Mouse (Mus musculus) stomach, embryonic 16.5 days (tissue): ENCODE data around the gene Susd4. TPM values are rescaled to one million over a fixed set of nuclear protein-coding genes. Genes with fewer than 3 reads are reported as not detected.

Experiments
- ATAC-seq: fragments of 200-750 bp; cut with Nextera tagmentation; 2 replicates; pipeline ENCODE4 v1.8.0; 2017; ENCODE audit warnings: moderate number of reproducible peaks, moderate TSS enrichment; ENCODE audit not compliant: insufficient read depth, low FRiP score
- H3K27ac ChIP-seq: fragments of 300-500 bp; sonication (generic); 2 replicates; pipeline ENCODE4 v1.5.1; 2014; ENCODE audit warnings: low read length
- H3K27me3 ChIP-seq: fragments of 300-500 bp; sonication (generic); 2 replicates; pipeline ENCODE4 v1.6.1; 2014; ENCODE audit warnings: low read length, control low read depth, mixed read lengths; ENCODE audit not compliant: control insufficient read depth, insufficient read depth
- H3K36me3 ChIP-seq: fragments of 300-500 bp; sonication (generic); 2 replicates; pipeline ENCODE4 v1.6.1; 2014; ENCODE audit warnings: low read length; ENCODE audit not compliant: control insufficient read depth, insufficient read depth
- H3K4me1 ChIP-seq: fragments of 300-500 bp; sonication (generic); 2 replicates; pipeline ENCODE4 v1.6.1; 2014; ENCODE audit warnings: low read length, control low read depth, mixed read lengths; ENCODE audit not compliant: control insufficient read depth, insufficient read depth
- H3K4me2 ChIP-seq: fragments of 300-500 bp; sonication (generic); 2 replicates; pipeline ENCODE4 v1.6.1; 2014; ENCODE audit warnings: low read depth, low read length, mixed read lengths
- H3K4me3 ChIP-seq: fragments of 300-500 bp; sonication (generic); replicated peaks from 2 replicates; pipeline ENCODE4 v1.5.1; 2014; ENCODE audit warnings: mild to moderate bottlenecking, low read length
- H3K9ac ChIP-seq: fragments of 300-500 bp; sonication (generic); 2 replicates; pipeline ENCODE4 v1.6.1; 2014; ENCODE audit warnings: low read length
- H3K9me3 ChIP-seq: fragments of 300-500 bp; sonication (generic); replicated peaks from 2 replicates; pipeline ENCODE4 v1.6.1; 2016; ENCODE audit warnings: low read length, control low read depth; ENCODE audit not compliant: control insufficient read depth
- WGBS: fragments of 180-500 bp; shearing (Covaris S2); extraction: QIAGEN DNeasy Blood & Tissue Kit; methylation state at CpG from one replicate; pipeline ENCODE4 v1.1.7; 2014; 5-methylcytosine and 5-hydroxymethylcytosine counted together
- polyA plus RNA-seq: library from polyadenylated mRNA; unstranded; fragments of >200 nt; fragmentation: Nextera tagmentation; extraction: Ambion mirVana; gene quantifications from 2 replicates; pipeline ENCODE4 v1.2.1, GENCODE M21; 2015

The Susd4 gene
- polyA plus RNA-seq, 1 experiment from 2014 or later, result 15.2 TPM

DNA sequence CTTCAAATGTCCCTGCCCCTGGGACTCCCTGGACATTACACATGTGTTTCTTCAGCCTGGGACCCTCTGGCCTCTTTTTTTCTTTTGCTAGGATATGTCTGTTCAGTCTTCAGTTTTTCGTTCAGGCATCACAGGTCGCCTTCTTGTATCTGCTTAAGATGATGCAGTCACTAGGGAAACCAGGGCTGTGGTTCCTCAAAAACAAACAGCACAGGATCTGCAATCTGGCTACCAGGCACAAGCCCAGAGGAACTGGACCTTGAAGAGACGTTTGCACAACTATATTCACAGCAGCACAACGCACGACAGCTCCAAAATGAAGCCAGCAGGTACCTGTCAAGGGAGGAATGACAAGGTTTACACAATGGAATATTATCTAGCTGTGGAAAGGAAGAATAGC is 145.9 kb downstream of the Susd4 start:
- Histone ChIP-seq H3K36me3 (no peaks in the 10 kb centered on the region), H3K9me3 (0 out of 2 replicates have a peak, but pooled peaks cover 3% of the 10 kb centered on the region), H3K27me3 (no peaks in the 10 kb centered on the region), H3K9ac (no peak overlapping the region), H3K27ac (no peak overlapping the region), H3K4me1 (peaks cover 15% of the 10 kb centered on the region), H3K4me3 (no peak overlapping the region), H3K4me2 (no peak overlapping the region)
- no peak for ATAC-seq
- 71% methylated on average over 5 of the region's 5 CpGs for WGBS

DNA sequence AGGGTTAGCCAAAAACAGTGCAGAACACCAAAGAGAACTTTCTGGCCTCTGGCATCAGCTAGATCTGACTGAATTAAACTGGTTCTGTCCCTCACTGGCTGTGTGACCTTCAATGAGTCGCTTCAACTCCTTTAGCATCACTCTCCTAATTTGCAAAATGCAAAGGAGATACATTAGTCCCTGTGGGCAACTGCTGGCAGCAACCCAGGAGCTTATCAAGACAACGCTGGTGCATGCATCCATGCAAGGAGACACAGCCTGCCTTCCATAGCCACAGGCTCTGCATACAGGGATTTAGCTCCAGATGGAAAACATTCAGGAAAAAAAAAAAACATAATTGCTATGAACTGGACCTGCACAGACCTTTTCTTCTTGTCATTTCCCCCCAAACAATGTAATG is 148.9 kb downstream of the Susd4 start:
- no peak overlapping the region for H3K4me3 ChIP-seq
- H3K9me3 ChIP-seq, result 0 out of 2 replicates have a peak, but pooled peaks cover 3% of the 10 kb centered on the region
- no peak overlapping the region for H3K4me2 ChIP-seq
- H3K9ac ChIP-seq, result no peak overlapping the region
- WGBS, result 63% methylated on average over 2 of the region's 2 CpGs
- no peak for ATAC-seq
- no peaks in the 10 kb centered on the region for H3K27me3 ChIP-seq
- no peaks in the 10 kb centered on the region for H3K36me3 ChIP-seq
- H3K27ac ChIP-seq, result no peak overlapping the region
- H3K4me1 ChIP-seq, result peaks cover 18% of the 10 kb centered on the region

DNA sequence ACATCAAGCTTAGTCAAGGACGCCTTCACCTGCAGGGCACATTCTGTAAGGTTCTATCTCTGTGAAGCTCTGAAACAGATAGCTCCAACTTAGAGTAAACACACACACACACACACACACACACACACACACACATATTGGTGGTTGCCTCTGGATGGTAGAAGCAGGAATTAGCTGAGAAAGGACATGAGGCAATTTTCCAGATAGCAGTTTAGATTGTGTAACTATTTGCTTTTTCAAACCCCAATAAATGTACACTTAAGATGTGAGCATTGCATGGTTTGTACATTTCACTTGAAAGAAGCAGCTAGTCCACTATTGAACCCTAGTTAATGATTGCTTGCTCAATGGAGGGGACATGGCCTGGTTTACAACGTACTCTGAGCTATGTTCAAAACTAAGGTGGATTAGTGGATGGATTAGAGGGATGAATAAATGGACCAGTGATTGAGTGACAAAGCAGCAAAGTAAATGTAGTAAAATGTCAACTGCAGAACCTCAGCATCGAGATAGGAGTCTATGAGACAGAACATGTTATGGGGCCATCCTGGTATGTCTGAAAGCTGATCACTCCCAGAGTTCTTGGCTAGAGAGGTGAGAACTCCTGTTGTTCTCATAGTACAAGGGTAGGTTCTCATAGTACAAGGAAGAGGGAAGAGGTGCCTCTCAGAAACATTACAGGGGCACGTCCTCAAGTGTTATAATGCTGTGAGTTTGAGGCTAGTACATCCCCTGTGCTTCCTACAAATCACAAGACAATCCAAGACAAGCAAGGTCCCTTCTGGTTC is 150.7 kb downstream of the Susd4 start:
- WGBS, result 62% methylated on average over 4 of the region's 4 CpGs
- H3K36me3 ChIP-seq, result no peaks in the 10 kb centered on the region
- peaks cover 5% of the 10 kb centered on the region; the same call in 1 of the 2 replicates for H3K4me1 ChIP-seq
- 0 out of 2 replicates have a peak, but pooled peaks cover 3% of the 10 kb centered on the region for H3K9me3 ChIP-seq
- no peak overlapping the region for H3K4me3 ChIP-seq
- H3K27ac ChIP-seq, result peak overlapping the region; percentile 67
- peak; percentile 85; the same call in 1 of the 2 replicates for ATAC-seq
- no peak overlapping the region for H3K4me2 ChIP-seq
- H3K9ac ChIP-seq, result no peak overlapping the region
- no peaks in the 10 kb centered on the region for H3K27me3 ChIP-seq

DNA sequence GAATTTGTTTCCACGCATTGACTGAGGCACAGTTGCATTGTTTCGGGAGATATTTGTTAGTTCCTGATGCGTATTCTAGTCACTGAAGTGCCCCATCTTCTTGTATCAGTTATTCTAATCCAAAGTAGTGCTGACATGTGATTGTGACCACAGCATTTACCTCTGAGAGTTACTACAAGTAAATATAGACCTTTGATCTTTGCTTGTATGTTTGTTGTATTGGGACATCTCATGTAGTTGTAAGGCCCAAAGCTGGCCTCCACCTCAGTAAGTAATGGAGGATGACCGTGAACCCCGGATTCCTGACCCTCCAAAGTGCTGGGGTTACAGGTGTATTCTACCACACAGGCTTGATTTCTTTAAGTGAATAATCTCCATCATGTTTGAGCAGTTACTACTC is 152.5 kb downstream of the Susd4 start:
- Histone ChIP-seq H3K27ac (no peak overlapping the region), H3K4me2 (no peak overlapping the region), H3K27me3 (no peaks in the 10 kb centered on the region), H3K4me1 (peaks cover 5% of the 10 kb centered on the region; the same call in 1 of the 2 replicates), H3K9ac (no peak overlapping the region), H3K36me3 (no peaks in the 10 kb centered on the region), H3K4me3 (no peak overlapping the region), H3K9me3 (0 out of 2 replicates have a peak, but pooled peaks cover 3% of the 10 kb centered on the region)
- ATAC-seq, result no peak
- WGBS, result 92% methylated on average over 5 of the region's 5 CpGs

DNA sequence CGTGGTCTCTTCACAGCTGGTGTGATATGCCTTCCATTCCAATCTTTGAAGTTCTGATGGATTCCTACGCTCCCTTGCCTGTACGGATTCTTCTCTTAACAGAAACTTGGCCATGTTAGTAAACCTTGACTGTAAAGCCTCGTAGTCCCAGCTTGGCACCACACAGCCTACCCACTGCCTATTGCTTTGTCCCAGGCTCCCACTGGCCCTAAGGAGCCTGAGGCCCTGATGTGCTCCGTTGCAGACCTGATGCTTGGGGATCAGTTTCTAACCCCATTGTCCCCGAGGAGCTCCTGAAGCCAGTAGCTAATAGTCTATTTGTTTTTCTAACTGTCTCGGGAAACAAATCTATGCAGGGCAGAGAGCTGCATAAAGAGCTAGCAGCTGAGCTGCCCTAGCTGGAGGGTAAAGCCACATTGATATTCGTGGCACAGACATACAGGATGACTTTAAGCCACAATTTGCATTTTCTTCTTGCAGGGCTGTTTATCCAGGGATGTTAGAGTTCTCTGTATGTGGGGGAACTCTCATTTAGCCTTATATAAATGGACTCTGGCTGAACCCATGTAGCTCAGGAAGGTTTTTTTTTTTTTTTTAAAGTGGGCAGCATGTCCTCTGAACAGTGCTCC is 155.2 kb downstream of the Susd4 start:
- no peak for ATAC-seq
- peaks cover 5% of the 10 kb centered on the region; the same call in 1 of the 2 replicates for H3K4me1 ChIP-seq
- H3K27me3 ChIP-seq, result no peaks in the 10 kb centered on the region
- H3K4me2 ChIP-seq, result no peak overlapping the region
- no peaks in the 10 kb centered on the region for H3K36me3 ChIP-seq
- H3K9ac ChIP-seq, result no peak overlapping the region
- 50% methylated on average over 8 of the region's 8 CpGs for WGBS
- no peak overlapping the region for H3K4me3 ChIP-seq
- H3K27ac ChIP-seq, result no peak overlapping the region
- H3K9me3 ChIP-seq, result no peaks in the 10 kb centered on the region

DNA sequence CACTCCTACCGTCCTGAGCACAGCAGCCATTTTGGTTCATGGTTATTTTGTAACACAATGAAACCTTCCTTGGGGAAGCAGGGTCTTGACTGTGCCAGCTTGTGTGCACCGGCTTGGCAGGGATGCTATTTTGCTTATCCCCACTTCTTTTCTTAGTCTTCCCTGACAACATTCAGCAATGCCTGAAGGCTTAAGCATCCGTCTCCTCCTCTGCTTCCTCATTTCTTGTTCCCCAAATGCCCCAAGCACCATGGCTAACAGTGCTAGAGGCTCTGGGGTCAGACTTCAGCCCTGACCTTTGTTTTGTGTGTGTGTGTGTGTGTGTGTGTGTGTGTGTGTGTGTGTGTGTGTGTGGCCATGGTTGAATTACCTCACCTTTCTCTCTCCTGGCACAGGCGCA is 159.2 kb downstream of the Susd4 start:
- Histone ChIP-seq H3K9me3 (no peaks in the 10 kb centered on the region), H3K4me3 (no peak overlapping the region), H3K4me2 (no peak overlapping the region), H3K27me3 (no peaks in the 10 kb centered on the region), H3K9ac (no peak overlapping the region), H3K36me3 (no peaks in the 10 kb centered on the region), H3K27ac (no peak overlapping the region), H3K4me1 (no peaks in the 10 kb centered on the region)
- 78% methylated on average over 4 of the region's 4 CpGs for WGBS
- ATAC-seq, result no peak

DNA sequence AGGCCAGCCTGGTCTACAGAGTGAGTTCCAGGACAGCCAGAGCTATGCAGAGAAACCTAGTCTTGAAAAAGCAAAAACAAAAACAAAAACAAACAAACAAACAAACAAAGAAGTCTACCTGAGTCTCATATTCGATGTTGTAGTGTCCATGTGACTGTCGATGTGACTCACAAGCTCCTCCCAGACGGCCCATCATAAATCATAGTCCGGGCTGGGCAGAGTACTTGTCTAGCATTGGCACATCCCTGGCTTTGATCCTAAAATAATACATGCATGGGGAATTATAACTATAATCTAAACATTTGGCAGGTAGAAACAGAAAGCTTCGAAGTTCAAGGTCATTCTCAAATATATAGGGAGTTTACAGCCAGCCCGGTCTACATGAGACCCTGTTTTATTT is 162.8 kb downstream of the Susd4 start:
- 83% methylated on average over 6 of the region's 6 CpGs for WGBS
- Histone ChIP-seq H3K36me3 (no peaks in the 10 kb centered on the region), H3K4me2 (no peak overlapping the region), H3K4me1 (no peaks in the 10 kb centered on the region), H3K27me3 (no peaks in the 10 kb centered on the region), H3K9ac (no peak overlapping the region), H3K9me3 (no peaks in the 10 kb centered on the region), H3K4me3 (no peak overlapping the region), H3K27ac (no peak overlapping the region)
- no peak for ATAC-seq

DNA sequence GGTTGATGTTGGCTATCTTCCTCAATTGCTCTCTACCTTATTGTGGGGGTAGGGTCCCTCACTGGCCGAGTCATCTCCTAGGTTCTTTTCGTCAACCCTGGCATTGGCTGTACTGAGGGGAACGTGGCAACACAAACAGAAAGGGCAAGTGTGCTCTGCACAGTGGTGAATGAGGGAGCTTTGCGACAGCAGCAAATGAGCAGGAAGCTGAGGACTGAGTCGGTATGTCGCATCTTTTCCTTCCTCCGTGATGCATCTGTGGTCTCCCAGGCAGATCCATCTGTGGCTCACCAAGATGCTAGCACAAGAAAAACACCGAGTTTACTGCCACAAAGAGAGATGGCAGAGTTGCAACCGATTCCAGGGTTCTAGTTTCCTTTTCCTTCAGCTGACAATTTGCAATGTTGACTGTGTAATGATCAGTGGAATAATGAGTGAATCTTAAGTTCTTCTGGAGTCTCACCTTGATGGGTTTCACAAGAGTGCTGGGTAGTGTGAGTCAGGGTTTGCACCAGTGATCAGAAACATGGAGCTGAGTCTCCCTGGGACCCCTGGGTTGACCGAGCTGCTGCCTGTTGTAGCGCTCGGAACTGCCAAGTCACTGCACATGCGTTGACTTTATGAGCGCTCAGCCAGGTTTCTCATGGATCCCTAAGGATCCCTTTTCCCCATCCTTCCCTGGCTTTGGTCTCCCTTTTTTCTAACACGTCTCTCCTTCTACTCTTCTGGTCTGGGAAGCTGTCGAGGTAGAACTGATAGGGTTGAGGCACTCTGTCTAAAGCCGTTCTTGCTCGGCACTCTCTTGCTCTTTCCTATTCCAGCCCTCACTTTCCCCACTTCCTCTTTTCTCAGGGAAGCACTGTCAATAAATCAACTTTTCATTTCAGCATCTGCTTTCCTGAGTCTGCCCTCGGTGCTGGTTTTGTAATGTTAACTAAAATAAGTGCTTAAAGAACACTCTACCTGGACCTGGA is 164.5 kb downstream of the Susd4 start:
- Histone ChIP-seq H3K4me1 (no peaks in the 10 kb centered on the region), H3K27me3 (no peaks in the 10 kb centered on the region), H3K9me3 (no peaks in the 10 kb centered on the region), H3K9ac (no peak overlapping the region), H3K36me3 (no peaks in the 10 kb centered on the region), H3K4me2 (no peak overlapping the region), H3K4me3 (no peak overlapping the region), H3K27ac (no peak overlapping the region)
- no peak for ATAC-seq
- 71% methylated on average over 19 of the region's 19 CpGs for WGBS
